Mouse (Mus musculus): ENCODE results near the gene Lsm12. TPM values are rescaled to one million over a fixed set of nuclear protein-coding genes. Genes with fewer than 3 reads are reported as not detected.
A peak's percentile ranks its signal among the peaks of the same experiment; 100 is the strongest.
"Not testable (repeated sequence)": the region's sequence is repeated elsewhere in the genome, so short reads cannot be mapped to it uniquely, and the experiment has no call there.

Gene Lsm12
- polyA plus RNA-seq, 1 experiment from 2014 or later: 114 TPM

DNA sequence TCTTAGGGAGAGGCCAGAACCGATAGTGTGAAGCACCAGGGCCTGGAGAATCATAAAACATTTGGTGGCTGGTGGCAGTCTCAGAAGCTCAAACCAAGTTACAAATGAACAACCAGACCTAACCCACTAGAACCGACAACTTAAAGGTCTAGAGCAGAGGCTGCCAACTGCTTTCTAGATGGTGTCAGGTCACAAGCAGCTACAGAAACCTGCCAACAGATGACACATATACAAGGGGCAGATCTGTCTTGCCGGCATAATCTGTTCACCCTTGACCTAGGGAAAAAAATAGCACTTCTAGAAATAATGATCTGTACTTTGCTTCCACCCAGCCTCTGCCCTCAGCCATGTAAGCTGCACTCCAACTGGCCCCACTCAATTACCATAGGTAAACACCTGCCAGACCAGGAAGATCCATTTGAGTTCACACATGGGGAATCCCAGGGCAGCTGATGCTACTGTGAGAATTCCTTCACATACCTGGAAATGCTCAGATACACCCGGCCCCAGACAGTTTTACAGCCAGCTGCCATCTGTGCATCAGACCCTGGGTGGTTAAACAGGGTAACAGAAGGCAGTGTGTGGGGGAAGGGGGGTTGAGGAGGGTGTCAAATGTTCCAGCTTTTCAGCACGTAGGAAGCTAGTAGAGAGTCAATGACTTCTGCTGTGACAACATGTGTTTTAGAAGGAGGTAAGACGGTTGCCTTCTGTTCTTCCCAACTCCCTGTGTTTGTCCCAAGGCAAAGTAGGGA lies 18.9 kb downstream of the Lsm12 start:
- H3K9me3 ChIP-seq (replicated peaks): no peaks in the 10 kb centered on the region
- ATAC-seq (ENCODE audit: low FRiP score): no peak
- H3K4me3 ChIP-seq: no peak overlapping the region
- H3K4me1 ChIP-seq: no peaks in the 10 kb centered on the region
- no peak overlapping the region for H3K4me2 ChIP-seq (replicated peaks)
- H3K27me3 ChIP-seq: no peaks in the 10 kb centered on the region
- H3K9ac ChIP-seq: no peak overlapping the region
- H3K36me3 ChIP-seq: peaks cover 76% of the 10 kb centered on the region
- WGBS: 78% methylated on average over 6 of the region's 6 CpGs
- no peak overlapping the region for H3K27ac ChIP-seq

DNA sequence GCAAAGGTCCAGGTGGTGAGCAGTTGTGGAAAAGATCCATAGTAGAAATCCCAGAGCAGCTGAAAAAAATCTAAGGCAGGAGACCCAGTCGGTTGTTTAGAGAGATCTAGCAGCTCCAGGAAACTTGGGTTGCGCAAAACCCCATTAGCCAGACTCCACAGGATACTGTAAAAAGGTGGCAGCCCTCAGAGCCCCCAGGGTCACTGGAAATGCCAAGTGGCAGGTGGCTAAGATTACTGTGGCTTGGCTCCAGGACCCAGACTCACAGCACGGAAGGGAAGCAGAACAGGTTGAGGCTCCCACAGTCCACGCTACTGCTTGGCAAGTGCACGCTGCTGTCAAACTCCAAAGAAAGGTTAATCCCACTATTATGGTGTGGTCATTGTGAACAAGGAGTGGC lies 25.3 kb downstream of the Lsm12 start:
- Histone ChIP-seq H3K9me3 (replicated peaks) (no peaks in the 10 kb centered on the region), H3K27me3 (no peaks in the 10 kb centered on the region), H3K36me3 (peaks cover 34% of the 10 kb centered on the region), H3K27ac (no peak overlapping the region), H3K4me2 (replicated peaks) (no peak overlapping the region), H3K4me1 (peaks cover 9% of the 10 kb centered on the region), H3K9ac (no peak overlapping the region), H3K4me3 (no peak overlapping the region)
- no peak for ATAC-seq (ENCODE audit: low FRiP score)
- WGBS: 87% methylated on average over 5 of the region's 5 CpGs

DNA sequence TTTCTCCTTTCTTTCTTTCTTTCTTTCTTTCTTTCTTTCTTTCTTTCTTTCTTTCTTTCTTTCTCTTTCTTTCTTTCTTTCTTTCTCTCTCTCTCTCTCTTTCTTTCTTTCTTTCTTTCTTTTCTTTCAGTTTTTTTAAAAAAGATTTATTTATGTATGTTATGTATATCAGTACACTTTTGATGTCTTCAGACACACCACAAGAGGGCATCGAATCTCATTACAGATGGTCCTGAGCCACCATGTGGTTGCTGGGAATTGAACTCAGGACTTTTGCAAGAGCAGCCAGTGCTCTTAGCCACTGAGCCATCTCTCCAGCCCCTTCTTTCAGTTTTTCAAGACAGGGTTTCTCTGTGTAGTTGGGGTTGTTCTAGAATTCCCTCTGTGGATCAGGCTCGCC lies 27.1 kb downstream of the Lsm12 start:
- 83% methylated on average over 2 of the region's 2 CpGs for WGBS

DNA sequence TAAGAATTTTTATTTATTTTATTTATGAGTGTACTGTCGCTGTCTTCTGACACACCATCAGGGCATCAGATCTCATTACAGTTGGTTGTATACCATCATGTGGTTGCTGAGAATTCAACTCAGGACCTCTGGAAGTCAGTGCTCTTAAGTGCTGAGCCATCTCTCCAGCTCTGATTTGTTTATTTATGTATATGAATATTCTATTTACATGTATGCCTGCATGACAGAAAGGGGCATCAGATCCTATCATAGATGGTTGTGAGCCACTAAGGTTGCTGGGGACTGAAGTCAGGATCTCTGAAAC lies 28.4 kb downstream of the Lsm12 start:
- no peak overlapping the region for H3K27ac ChIP-seq
- H3K4me3 ChIP-seq: no peak overlapping the region
- WGBS: 3% methylated on average over 1 of the region's 1 CpGs
- H3K36me3 ChIP-seq: peaks cover 26% of the 10 kb centered on the region; the same call in 1 of the 2 replicates
- peak; percentile 24; the same call in 1 of the 2 replicates for ATAC-seq (ENCODE audit: low FRiP score)
- no peaks in the 10 kb centered on the region for H3K27me3 ChIP-seq
- H3K9me3 ChIP-seq (replicated peaks): no peaks in the 10 kb centered on the region
- no peak overlapping the region for H3K4me2 ChIP-seq (replicated peaks)
- H3K4me1 ChIP-seq: peaks cover 9% of the 10 kb centered on the region
- H3K9ac ChIP-seq: no peak overlapping the region

More for the DNA sequence above, 27.1 kb downstream of the Lsm12 start:
- H3K4me1 ChIP-seq; H3K4me2 ChIP-seq (replicated peaks); H3K27ac ChIP-seq; H3K27me3 ChIP-seq; H3K4me3 ChIP-seq; H3K9ac ChIP-seq; ATAC-seq (ENCODE audit: low FRiP score); H3K9me3 ChIP-seq (replicated peaks): not testable (repeated sequence)
- H3K36me3 ChIP-seq: peaks cover 31% of the 10 kb centered on the region

DNA sequence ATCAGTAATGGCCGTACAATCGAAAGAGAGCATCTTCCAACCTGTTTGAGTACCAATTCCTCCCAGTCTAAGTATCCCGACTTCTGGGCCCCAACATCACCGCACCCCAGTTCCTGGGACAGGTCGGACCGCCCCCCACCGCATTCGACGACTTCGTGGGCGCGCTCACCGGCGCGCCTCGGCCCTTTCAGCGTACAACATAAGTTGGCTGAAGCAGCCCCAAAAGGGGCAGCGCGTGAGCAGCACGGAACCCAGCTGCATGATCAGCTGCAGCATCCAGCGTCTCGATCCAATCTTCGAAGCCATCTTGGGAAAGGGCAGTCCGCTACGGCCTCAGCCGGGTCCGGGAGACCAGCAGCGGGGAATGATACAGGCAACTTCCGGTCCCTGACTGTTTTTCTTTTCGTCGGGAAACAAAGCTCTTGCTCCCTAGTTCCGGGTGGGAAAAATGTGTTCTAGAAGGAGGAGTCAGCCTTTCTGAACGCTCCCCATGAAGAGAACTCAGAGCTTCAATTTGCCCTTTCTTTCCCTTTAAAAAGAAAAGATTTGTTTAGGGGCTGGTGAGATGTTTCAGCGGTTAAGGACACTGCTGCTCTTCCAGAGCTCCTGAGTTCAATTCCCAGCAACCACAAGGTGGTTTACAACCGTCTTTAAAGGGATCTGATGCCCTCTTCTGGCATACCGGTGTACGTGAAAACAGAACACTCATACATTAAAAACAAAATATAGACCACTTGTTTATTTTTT lies 28.9 kb downstream of the Lsm12 start, which contains the start of gene Tmem101:
Gene Tmem101 (minus strand): TSS at position 366 of the 747 bp plus-strand sequence.
- H3K27me3 ChIP-seq: no peaks in the 10 kb centered on the region
- peak within 1 kb of the TSS; percentile 83 for H3K4me3 ChIP-seq
- peaks cover 22% of the 10 kb centered on the region; the same call in 1 of the 2 replicates for H3K36me3 ChIP-seq
- ATAC-seq (ENCODE audit: low FRiP score): peak; percentile 86
- peak within 1 kb of the TSS; percentile 93 for H3K4me2 ChIP-seq (replicated peaks)
- no peaks in the 10 kb centered on the region for H3K9me3 ChIP-seq (replicated peaks)
- H3K27ac ChIP-seq: peak within 1 kb of the TSS; percentile 82
- peak within 1 kb of the TSS; percentile 79 for H3K9ac ChIP-seq
- under 1% methylated on average over 37 of the region's 37 CpGs for WGBS
- H3K4me1 ChIP-seq: peaks cover 9% of the 10 kb centered on the region

DNA sequence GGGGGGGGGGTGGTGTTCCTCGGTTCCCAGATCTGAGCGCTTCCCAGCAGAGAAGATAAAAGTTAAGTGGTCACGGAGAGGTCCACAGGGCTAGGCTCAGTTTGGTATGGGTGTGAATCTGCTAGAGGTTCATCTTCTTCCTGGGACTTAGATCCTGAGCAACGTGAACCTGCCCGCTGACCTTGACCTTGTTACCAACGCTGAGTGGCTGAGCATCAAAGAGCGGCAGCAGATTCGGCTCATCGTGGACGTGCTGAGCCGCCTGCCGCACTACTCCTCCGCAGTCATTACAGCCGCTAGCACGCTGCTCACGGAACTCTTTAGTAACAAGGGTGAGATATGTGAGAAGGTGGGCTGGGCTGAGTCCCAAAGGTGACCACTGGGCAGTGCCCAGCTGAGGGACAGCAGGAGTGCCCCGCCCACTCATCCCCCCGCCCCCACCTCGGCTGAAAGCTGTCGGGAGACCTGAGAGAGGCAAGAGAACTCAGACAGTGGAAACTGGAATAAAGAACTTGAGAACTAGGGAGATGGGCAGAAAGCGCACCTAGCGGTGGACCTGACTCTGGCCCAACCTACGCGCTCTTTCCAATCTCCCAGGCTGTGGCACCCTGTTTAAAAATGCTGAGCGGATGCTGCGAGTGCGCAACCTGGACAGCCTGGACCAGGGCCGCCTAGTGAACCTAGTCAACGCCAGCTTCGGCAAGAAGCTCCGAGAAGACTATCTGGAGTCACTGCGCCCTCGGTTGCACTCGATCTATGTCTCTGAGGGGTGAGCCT lies 37.7 kb downstream of the Lsm12 start:
- Histone ChIP-seq H3K4me3 (0 out of 2 replicates have a peak overlapping the region, but pooled peaks have one; percentile 7), H3K9me3 (replicated peaks) (no peaks in the 10 kb centered on the region), H3K9ac (no peak overlapping the region), H3K27ac (no peak overlapping the region), H3K4me1 (peaks cover 19% of the 10 kb centered on the region), H3K27me3 (peaks cover 75% of the 10 kb centered on the region), H3K4me2 (replicated peaks) (peak overlapping the region; percentile 15; the same call in 1 of the 2 replicates), H3K36me3 (no peaks in the 10 kb centered on the region)
- ATAC-seq (ENCODE audit: low FRiP score): no peak
- WGBS: 16% methylated on average over 34 of the region's 34 CpGs

DNA sequence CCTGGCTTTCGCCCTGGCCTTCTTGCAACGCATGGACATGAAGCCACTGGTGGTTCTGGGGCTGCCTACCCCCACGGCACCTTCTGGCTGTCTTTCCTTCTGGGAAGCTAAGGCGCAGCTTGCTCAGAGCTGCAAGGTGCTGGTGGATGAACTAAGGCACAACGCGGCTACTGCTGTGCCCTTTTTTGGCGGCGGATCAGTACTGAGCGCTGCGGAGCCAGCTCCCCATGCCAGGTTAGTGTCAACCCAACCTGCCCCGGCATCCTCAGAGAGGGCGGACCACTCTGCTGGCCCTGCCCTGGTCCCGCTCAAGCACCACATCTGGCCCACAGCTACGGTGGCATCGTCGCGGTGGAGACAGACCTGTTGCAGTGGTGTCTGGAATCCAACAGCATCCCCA lies 38.6 kb downstream of the Lsm12 start:
- Histone ChIP-seq H3K27me3 (peaks cover 79% of the 10 kb centered on the region), H3K27ac (no peak overlapping the region), H3K9ac (no peak overlapping the region), H3K4me3 (0 out of 2 replicates have a peak overlapping the region, but pooled peaks have one; percentile 28), H3K4me1 (peaks cover 19% of the 10 kb centered on the region), H3K9me3 (replicated peaks) (no peaks in the 10 kb centered on the region), H3K36me3 (no peaks in the 10 kb centered on the region), H3K4me2 (replicated peaks) (no peak overlapping the region)
- no peak for ATAC-seq (ENCODE audit: low FRiP score)
- 10% methylated on average over 17 of the region's 17 CpGs for WGBS

DNA sequence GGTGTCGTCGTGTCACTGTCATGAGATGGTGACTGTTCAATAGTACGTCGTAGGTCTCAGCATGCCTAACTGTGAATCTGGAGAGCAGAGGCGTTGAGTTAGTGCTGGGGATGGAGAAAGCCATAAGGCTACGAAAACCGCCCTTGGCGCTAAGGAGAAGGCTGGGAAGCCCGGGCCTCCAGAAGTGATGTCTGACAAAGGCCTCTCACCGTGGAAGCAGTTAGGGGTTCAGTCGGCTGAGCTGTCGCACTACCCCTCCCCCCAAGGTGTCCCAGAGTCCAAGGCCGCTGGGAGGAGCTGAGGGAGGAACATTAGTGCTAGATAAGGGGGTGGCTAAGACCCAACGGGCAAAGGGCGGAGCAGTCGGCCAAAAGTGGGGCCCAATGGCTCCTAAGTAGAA lies 39.1 kb downstream of the Lsm12 start:
- WGBS: 5% methylated on average over 16 of the region's 16 CpGs
- Histone ChIP-seq H3K36me3 (no peaks in the 10 kb centered on the region), H3K4me3 (peak overlapping the region; percentile 28; the same call in 1 of the 2 replicates), H3K4me1 (peaks cover 19% of the 10 kb centered on the region), H3K9me3 (replicated peaks) (no peaks in the 10 kb centered on the region), H3K9ac (no peak overlapping the region), H3K27me3 (peaks cover 79% of the 10 kb centered on the region), H3K27ac (no peak overlapping the region), H3K4me2 (replicated peaks) (peak overlapping the region; percentile 44; the same call in 1 of the 2 replicates)
- no peak for ATAC-seq (ENCODE audit: low FRiP score)

DNA sequence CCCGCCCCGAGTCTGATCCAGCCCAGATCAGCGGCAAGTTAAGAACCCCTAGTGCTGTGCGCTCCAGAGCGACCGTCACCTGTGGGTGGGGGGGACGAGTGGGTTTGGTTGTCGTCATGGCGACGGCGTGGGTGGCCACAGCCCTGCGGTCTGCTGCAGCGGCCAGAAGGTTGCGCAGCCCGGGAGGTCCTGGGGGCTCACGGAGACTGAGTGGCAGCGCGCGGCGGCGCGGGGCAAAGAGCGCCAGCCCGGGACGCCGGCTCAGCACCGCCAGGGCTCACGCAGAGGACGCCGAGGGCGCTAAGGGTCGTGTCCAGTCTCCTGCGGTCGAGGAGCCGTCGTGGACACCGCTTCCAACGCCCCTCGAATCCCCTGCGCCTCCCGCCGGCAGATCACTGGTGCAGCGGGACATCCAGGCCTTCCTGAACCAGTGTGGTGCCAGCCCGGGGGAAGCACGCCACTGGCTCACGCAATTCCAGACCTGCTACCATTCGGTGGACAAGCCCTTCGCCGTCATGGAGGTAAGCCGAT lies 39.6 kb downstream of the Lsm12 start, which contains the start of gene Nags:
Gene Nags (plus strand): TSS at position 43 of the 531 bp plus-strand sequence.
- Histone ChIP-seq H3K4me2 (replicated peaks) (peak within 1 kb of the TSS; percentile 44), H3K4me1 (peaks cover 19% of the 10 kb centered on the region), H3K4me3 (peak within 1 kb of the TSS; percentile 28), H3K27me3 (peaks cover 79% of the 10 kb centered on the region), H3K9me3 (replicated peaks) (no peaks in the 10 kb centered on the region), H3K27ac (no peak within 1 kb of the TSS), H3K9ac (no peak within 1 kb of the TSS), H3K36me3 (no peaks in the 10 kb centered on the region)
- ATAC-seq (ENCODE audit: low FRiP score): no peak
- 2% methylated on average over 50 of the region's 50 CpGs for WGBS

DNA sequence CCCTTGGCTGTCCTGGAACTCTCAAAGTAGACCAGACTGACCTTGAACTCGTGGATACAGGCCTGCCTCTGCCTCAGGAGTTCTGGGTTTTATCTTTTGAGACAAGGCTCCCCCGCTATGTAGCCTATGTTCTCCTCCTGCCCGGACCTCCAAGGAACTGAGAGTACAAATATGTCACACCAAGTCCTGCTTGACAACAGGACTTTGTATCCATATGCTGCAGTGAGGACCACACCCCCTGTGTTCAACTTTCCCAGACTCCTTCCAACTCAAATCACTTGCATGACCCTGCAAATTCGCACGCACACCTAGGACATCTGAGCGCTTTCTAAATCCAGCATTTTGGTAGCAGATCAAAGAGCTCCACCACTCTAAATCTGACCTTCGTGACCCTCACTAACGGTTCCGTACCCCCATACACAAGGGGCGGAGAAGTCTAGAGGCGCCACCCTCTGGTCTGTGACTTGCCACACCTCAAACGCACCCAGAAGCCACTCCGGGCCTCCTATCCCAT lies 40.1 kb downstream of the Lsm12 start:
- Histone ChIP-seq H3K36me3 (no peaks in the 10 kb centered on the region), H3K4me1 (peaks cover 19% of the 10 kb centered on the region), H3K9me3 (replicated peaks) (no peaks in the 10 kb centered on the region), H3K4me3 (peak overlapping the region; percentile 28), H3K9ac (no peak overlapping the region), H3K27me3 (peaks cover 80% of the 10 kb centered on the region), H3K27ac (no peak overlapping the region), H3K4me2 (replicated peaks) (peak overlapping the region; percentile 44)
- no peak for ATAC-seq (ENCODE audit: low FRiP score)
- 22% methylated on average over 13 of the region's 13 CpGs for WGBS

DNA sequence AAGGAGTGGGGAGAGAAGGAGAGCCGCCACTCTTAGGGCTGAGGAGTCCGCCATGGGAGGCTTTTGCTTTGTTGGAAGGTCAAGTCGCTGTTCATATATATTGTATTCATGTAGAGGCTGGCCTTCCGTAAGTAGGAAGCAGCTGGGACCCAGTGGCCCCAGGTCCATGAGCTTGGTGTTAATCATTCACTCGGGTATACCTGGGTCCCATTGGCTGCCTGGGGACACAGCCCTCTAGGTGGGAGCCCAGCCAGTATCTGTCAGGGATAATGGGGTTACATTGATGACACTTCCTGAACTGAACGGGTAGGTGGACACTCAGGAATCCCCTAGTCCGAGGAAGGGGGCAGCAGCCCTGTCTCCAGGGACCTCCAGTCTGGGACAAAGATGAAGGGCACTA lies 42.7 kb downstream of the Lsm12 start:
- no peak overlapping the region for H3K4me3 ChIP-seq
- 74% methylated on average over 7 of the region's 7 CpGs for WGBS
- H3K27ac ChIP-seq: no peak overlapping the region
- H3K4me1 ChIP-seq: peaks cover 18% of the 10 kb centered on the region
- no peak overlapping the region for H3K4me2 ChIP-seq (replicated peaks)
- no peak overlapping the region for H3K9ac ChIP-seq
- ATAC-seq (ENCODE audit: low FRiP score): no peak
- no peaks in the 10 kb centered on the region for H3K9me3 ChIP-seq (replicated peaks)
- H3K36me3 ChIP-seq: no peaks in the 10 kb centered on the region
- H3K27me3 ChIP-seq: peaks cover 64% of the 10 kb centered on the region
